Mouse (Mus musculus) kidney, embryonic 16.5 days (tissue): ENCODE measurements around the gene Sycp2l. TPM values are rescaled to one million over a fixed set of nuclear protein-coding genes. Genes with fewer than 3 reads are reported as not detected.

Experiments used
- ATAC-seq: fragments of 200-750 bp; cut with Nextera tagmentation; 2 replicates; pipeline ENCODE4 v1.8.0; 2017; ENCODE audit warnings: moderate TSS enrichment; ENCODE audit not compliant: low FRiP score, low TSS enrichment
- H3K27ac ChIP-seq: fragments of 300-500 bp; sonication (generic); 2 replicates; pipeline ENCODE4 v1.5.1; 2014; ENCODE audit warnings: low read length
- H3K27me3 ChIP-seq: fragments of 300-500 bp; sonication (generic); 2 replicates; pipeline ENCODE4 v1.6.1; 2014; ENCODE audit warnings: low read length, control low read depth, mixed read lengths; ENCODE audit not compliant: insufficient read depth
- H3K36me3 ChIP-seq: fragments of 300-500 bp; sonication (generic); 2 replicates; pipeline ENCODE4 v1.6.1; 2014; ENCODE audit warnings: low read length, control low read depth, mixed read lengths; ENCODE audit not compliant: insufficient read depth
- H3K4me1 ChIP-seq: fragments of 300-500 bp; sonication (generic); 2 replicates; pipeline ENCODE4 v1.6.1; 2014; ENCODE audit warnings: low read length, control low read depth, mixed read lengths; ENCODE audit not compliant: insufficient read depth
- H3K4me2 ChIP-seq: fragments of 300-500 bp; sonication (generic); replicated peaks from 2 replicates; pipeline ENCODE4 v1.6.1; 2014; ENCODE audit warnings: low read depth, low read length
- H3K4me3 ChIP-seq: fragments of 300-500 bp; sonication (generic); 2 replicates; pipeline ENCODE4 v1.5.1; 2014; ENCODE audit warnings: mild to moderate bottlenecking, low read length
- H3K9ac ChIP-seq: fragments of 300-500 bp; sonication (generic); replicated peaks from 2 replicates; pipeline ENCODE4 v1.6.1; 2014; ENCODE audit warnings: low read length
- H3K9me3 ChIP-seq: fragments of 300-500 bp; sonication (generic); 2 replicates; pipeline ENCODE4 v1.6.1; 2016; ENCODE audit warnings: low read length, control low read depth
- WGBS: fragments of 180-500 bp; shearing (Covaris S2); extraction: QIAGEN DNeasy Blood & Tissue Kit; methylation state at CpG from one replicate; pipeline ENCODE4 v1.1.7; 2014; 5-methylcytosine and 5-hydroxymethylcytosine counted together
- polyA plus RNA-seq: library from polyadenylated mRNA; unstranded; fragments of >200 nt; fragmentation: Nextera tagmentation; extraction: Ambion mirVana; gene quantifications from 2 replicates; pipeline ENCODE4 v1.2.1, GENCODE M21; 2015

Sycp2l gene
- polyA plus RNA-seq, 1 experiment from 2014 or later: not detected

- H3K4me2 ChIP-seq: no peak overlapping the region
- H3K4me1 ChIP-seq: no peaks in the 10 kb centered on the region
- 29% methylated on average over 9 of the region's 9 CpGs for WGBS
- H3K4me3 ChIP-seq: no peak overlapping the region
- ATAC-seq: no peak
- no peak overlapping the region for H3K27ac ChIP-seq
- no peaks in the 10 kb centered on the region for H3K9me3 ChIP-seq
- peaks cover 3% of the 10 kb centered on the region; the same call in 1 of the 2 replicates for H3K27me3 ChIP-seq
- H3K9ac ChIP-seq: no peak overlapping the region
- H3K36me3 ChIP-seq: no peaks in the 10 kb centered on the region
Observed at GRCm38 (mm10) chr13:41119152-41119945, 5.2 kb downstream of the Sycp2l start.

- Histone ChIP-seq H3K36me3 (no peaks in the 10 kb centered on the region), H3K4me1 (no peaks in the 10 kb centered on the region), H3K4me3 (no peak overlapping the region), H3K27ac (no peak overlapping the region), H3K9me3 (no peaks in the 10 kb centered on the region), H3K4me2 (no peak overlapping the region), H3K27me3 (no peaks in the 10 kb centered on the region), H3K9ac (no peak overlapping the region)
- 88% methylated on average over 6 of the region's 6 CpGs for WGBS
- no peak for ATAC-seq
Observed at GRCm38 (mm10) chr13:41123666-41124225, 9.6 kb downstream of the Sycp2l start.

GRCm38 (mm10) chr13:41128326-41128725, 14.2 kb downstream of the Sycp2l start:
- Histone ChIP-seq H3K4me1 (no peaks in the 10 kb centered on the region), H3K9ac (no peak overlapping the region), H3K27me3 (no peaks in the 10 kb centered on the region; the same call in 1 of the 2 replicates), H3K4me2 (no peak overlapping the region), H3K36me3 (no peaks in the 10 kb centered on the region), H3K27ac (no peak overlapping the region), H3K4me3 (no peak overlapping the region), H3K9me3 (no peaks in the 10 kb centered on the region)
- 86% methylated on average over 8 of the region's 8 CpGs for WGBS
- no peak for ATAC-seq

GRCm38 (mm10) chr13:41129061-41129460, 15.0 kb downstream of the Sycp2l start:
- WGBS: 91% methylated on average over 8 of the region's 8 CpGs
- H3K9ac ChIP-seq: no peak overlapping the region
- no peaks in the 10 kb centered on the region for H3K9me3 ChIP-seq
- no peak overlapping the region for H3K27ac ChIP-seq
- no peak overlapping the region for H3K4me3 ChIP-seq
- no peaks in the 10 kb centered on the region for H3K36me3 ChIP-seq
- no peak overlapping the region for H3K4me2 ChIP-seq
- ATAC-seq: no peak
- H3K27me3 ChIP-seq: no peaks in the 10 kb centered on the region; the same call in 1 of the 2 replicates
- H3K4me1 ChIP-seq: no peaks in the 10 kb centered on the region

- no peak overlapping the region for H3K4me3 ChIP-seq
- no peak overlapping the region for H3K27ac ChIP-seq
- WGBS: 11% methylated on average over 6 of the region's 6 CpGs
Observed at GRCm38 (mm10) chr13:41134901-41135300, 20.8 kb downstream of the Sycp2l start.

GRCm38 (mm10) chr13:41145433-41145970, 31.4 kb downstream of the Sycp2l start:
- no peaks in the 10 kb centered on the region for H3K27me3 ChIP-seq

More at GRCm38 (mm10) chr13:41134901-41135300, 20.8 kb downstream of the Sycp2l start:
- Histone ChIP-seq H3K9ac (no peak overlapping the region), H3K4me2 (no peak overlapping the region), H3K4me1 (no peaks in the 10 kb centered on the region), H3K9me3 (no peaks in the 10 kb centered on the region), H3K27me3 (no peaks in the 10 kb centered on the region; the same call in 1 of the 2 replicates), H3K36me3 (no peaks in the 10 kb centered on the region)
- ATAC-seq: no peak

GRCm38 (mm10) chr13:41146271-41146670, 32.2 kb downstream of the Sycp2l start:
- no peak overlapping the region for H3K9ac ChIP-seq
- H3K36me3 ChIP-seq: no peaks in the 10 kb centered on the region
- ATAC-seq: no peak
- no peak overlapping the region for H3K27ac ChIP-seq
- H3K4me3 ChIP-seq: no peak overlapping the region
- H3K9me3 ChIP-seq: no peaks in the 10 kb centered on the region; the same call in 1 of the 2 replicates
- WGBS: 77% methylated on average over 10 of the region's 10 CpGs
- H3K4me2 ChIP-seq: no peak overlapping the region
- H3K27me3 ChIP-seq: no peaks in the 10 kb centered on the region
- H3K4me1 ChIP-seq: no peaks in the 10 kb centered on the region

More at GRCm38 (mm10) chr13:41145433-41145970, 31.4 kb downstream of the Sycp2l start:
- Histone ChIP-seq H3K9me3 (no peaks in the 10 kb centered on the region; the same call in 1 of the 2 replicates), H3K27ac (no peak overlapping the region), H3K9ac (no peak overlapping the region), H3K4me2 (no peak overlapping the region), H3K36me3 (no peaks in the 10 kb centered on the region), H3K4me3 (no peak overlapping the region), H3K4me1 (no peaks in the 10 kb centered on the region)
- no peak for ATAC-seq
- WGBS: 65% methylated on average over 6 of the region's 6 CpGs

GRCm38 (mm10) chr13:41153146-41153545, 39.0 kb downstream of the Sycp2l start:
- Histone ChIP-seq H3K4me2 (no peak overlapping the region), H3K27me3 (no peaks in the 10 kb centered on the region), H3K4me1 (no peaks in the 10 kb centered on the region), H3K4me3 (no peak overlapping the region), H3K27ac (no peak overlapping the region), H3K36me3 (no peaks in the 10 kb centered on the region), H3K9me3 (no peaks in the 10 kb centered on the region), H3K9ac (no peak overlapping the region)
- WGBS: 82% methylated on average over 11 of the region's 11 CpGs
- ATAC-seq: no peak

- Histone ChIP-seq H3K27ac (no peak overlapping the region), H3K4me1 (no peaks in the 10 kb centered on the region), H3K4me2 (no peak overlapping the region), H3K9me3 (no peaks in the 10 kb centered on the region), H3K4me3 (no peak overlapping the region), H3K9ac (no peak overlapping the region), H3K27me3 (no peaks in the 10 kb centered on the region), H3K36me3 (no peaks in the 10 kb centered on the region)
- 54% methylated on average over 5 of the region's 5 CpGs for WGBS
- ATAC-seq: no peak
Observed at GRCm38 (mm10) chr13:41158426-41158825, 44.3 kb downstream of the Sycp2l start.

- Histone ChIP-seq H3K9ac (no peak overlapping the region), H3K4me1 (no peaks in the 10 kb centered on the region), H3K9me3 (no peaks in the 10 kb centered on the region), H3K27me3 (no peaks in the 10 kb centered on the region), H3K4me2 (no peak overlapping the region), H3K27ac (no peak overlapping the region), H3K4me3 (no peak overlapping the region), H3K36me3 (no peaks in the 10 kb centered on the region)
- no peak for ATAC-seq
- WGBS: 87% methylated on average over 6 of the region's 6 CpGs
Observed at GRCm38 (mm10) chr13:41187886-41188285, 73.8 kb downstream of the Sycp2l start.
